Mouse (Mus musculus) midbrain, embryonic 10.5 days (tissue): ENCODE measurements at regions not wholly inside any gene's neighbourhood (a gene's known extent, or its start where the extent isn't known, plus 50 kb on each side); places are given as distances from the start of the nearest gene placed in this dataset. TPM values are rescaled to one million over a fixed set of nuclear protein-coding genes. Genes with fewer than 3 reads are reported as not detected.
"Not testable (repeated sequence)": the region's sequence is repeated elsewhere in the genome, so short reads cannot be mapped to it uniquely, and the experiment has no call there.

Experiments
- DNase-seq: peaks from one replicate; pipeline ENCODE4 v3.0.0-alpha.2; 2017; ENCODE audit warnings: low spot score
- H3K27ac ChIP-seq: fragments of 300-500 bp; sonication (generic); replicated peaks from 2 replicates; pipeline ENCODE4 v1.5.1; 2016; ENCODE audit warnings: mild to moderate bottlenecking
- H3K27me3 ChIP-seq: fragments of 300-500 bp; sonication (generic); 2 replicates; pipeline ENCODE4 v1.6.1; 2016; ENCODE audit warnings: low read depth, mild to moderate bottlenecking; ENCODE audit not compliant: poor library complexity, severe bottlenecking
- H3K36me3 ChIP-seq: fragments of 300-500 bp; sonication (generic); 2 replicates; pipeline ENCODE4 v1.6.1; 2016; ENCODE audit warnings: mild to moderate bottlenecking, moderate library complexity
- H3K4me1 ChIP-seq: fragments of 300-500 bp; sonication (generic); 2 replicates; pipeline ENCODE4 v1.6.1; 2016
- H3K4me3 ChIP-seq: fragments of 300-500 bp; sonication (generic); 2 replicates; pipeline ENCODE4 v1.5.1; 2016; ENCODE audit warnings: mild to moderate bottlenecking, moderate library complexity
- H3K9me3 ChIP-seq: fragments of 300-500 bp; sonication (generic); replicated peaks from 2 replicates; pipeline ENCODE4 v1.6.1; 2016; ENCODE audit warnings: mild to moderate bottlenecking
- WGBS: fragments of 180-500 bp; shearing (Covaris S2); methylation state at CpG from one replicate; pipeline ENCODE4 v1.1.7; 2016; 5-methylcytosine and 5-hydroxymethylcytosine counted together
- microRNA-seq: library from miRNA; unstranded; fragments of <30 nt; microRNA quantifications from one replicate; pipeline ENCODE4, GENCODE M21; 2017

DNA sequence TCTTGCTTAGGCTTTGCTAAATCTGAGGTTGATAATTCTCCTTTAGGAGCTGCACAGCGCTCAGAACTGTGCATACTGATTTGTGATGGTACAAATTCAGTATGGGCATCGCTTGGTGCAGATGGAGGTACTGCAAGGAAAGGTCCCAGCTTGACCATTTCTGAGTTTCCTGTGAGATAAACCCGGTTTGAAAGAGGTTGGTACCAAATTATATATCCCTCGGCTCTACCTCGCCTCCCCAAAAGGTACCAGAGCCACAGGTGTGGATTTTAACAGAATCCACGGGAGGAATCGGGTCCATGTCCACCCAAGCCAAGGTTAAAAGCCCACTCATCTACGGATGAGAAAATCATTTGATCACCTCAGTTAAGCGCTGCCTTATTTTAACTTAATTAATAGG, 172.5 kb upstream of the Zfp808 start:
- H3K27ac ChIP-seq, H3K4me3 ChIP-seq, H3K4me1 ChIP-seq, DNase-seq, H3K27me3 ChIP-seq, H3K36me3 ChIP-seq: not testable (repeated sequence)
- 87% methylated on average over 9 of the region's 9 CpGs for WGBS
- peaks cover 40% of the 10 kb centered on the region for H3K9me3 ChIP-seq

DNA sequence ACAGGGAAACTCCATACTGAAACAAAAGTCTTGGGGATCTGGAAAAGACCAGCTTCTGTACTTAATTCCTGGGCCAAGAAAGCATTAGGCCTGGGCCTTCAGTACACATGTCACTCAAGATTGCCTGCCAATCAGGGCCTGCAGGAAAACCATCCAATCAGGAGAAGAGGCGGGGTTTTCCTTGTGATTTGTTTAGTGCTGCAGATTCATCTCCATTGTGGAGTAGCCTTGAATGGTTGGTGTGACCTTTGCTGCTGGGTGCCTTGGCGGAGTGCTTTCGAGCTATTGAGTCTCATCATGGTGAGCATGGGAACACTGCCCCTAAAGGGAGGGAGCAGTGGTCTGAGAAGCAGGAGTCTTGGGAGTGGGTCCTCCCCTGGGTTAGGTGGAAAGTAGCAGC, 150.8 kb upstream of the Zfp808 start:
- H3K27me3 ChIP-seq, H3K36me3 ChIP-seq, H3K4me1 ChIP-seq, H3K27ac ChIP-seq, DNase-seq, H3K4me3 ChIP-seq: not testable (repeated sequence)
- 81% methylated on average over 3 of the region's 3 CpGs for WGBS
- peaks cover 27% of the 10 kb centered on the region for H3K9me3 ChIP-seq

DNA sequence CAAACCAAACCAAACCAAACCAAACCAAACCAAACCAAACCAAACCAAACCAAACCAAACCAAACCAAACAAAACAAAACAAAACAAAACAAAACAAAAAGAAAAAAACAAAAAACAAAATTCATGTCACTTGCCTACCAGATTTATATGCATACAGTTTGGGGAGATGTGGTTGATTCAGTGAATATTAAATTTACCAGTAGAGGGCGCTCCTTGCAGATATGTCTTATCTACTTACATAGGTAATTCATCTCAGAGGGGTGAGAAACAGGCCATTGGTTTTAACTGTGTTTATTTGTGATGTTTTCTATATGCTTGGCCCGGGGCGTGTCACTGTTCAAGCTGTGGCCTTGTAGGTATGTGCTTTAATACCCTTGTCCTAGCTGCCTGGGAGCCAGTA, 133.2 kb upstream of the Zfp808 start:
- H3K27ac ChIP-seq, H3K27me3 ChIP-seq, H3K4me3 ChIP-seq, H3K36me3 ChIP-seq, DNase-seq, H3K4me1 ChIP-seq, H3K9me3 ChIP-seq: not testable (repeated sequence)
- 61% methylated on average over 3 of the region's 3 CpGs for WGBS

DNA sequence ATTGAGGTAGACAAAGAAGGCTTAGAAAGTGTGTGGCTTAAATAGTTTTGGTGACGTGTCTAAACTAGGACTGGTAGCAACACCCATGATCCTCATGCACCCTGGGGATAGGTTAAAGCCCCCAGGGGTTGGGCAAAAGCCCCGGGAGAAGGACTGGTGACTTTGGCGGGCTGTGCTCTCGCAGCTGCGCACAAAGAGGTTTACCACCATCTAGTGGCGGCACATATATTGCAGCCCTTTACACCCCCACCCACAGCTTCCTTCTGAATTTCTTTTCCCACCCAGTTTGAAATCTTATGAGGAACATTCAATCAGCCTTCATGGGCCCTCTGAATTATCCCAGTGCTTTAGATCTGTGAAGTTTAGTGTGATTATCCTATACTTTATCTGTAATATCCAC, 130.9 kb upstream of the Zfp808 start:
- H3K4me3 ChIP-seq, H3K9me3 ChIP-seq, H3K36me3 ChIP-seq, H3K27me3 ChIP-seq, DNase-seq, H3K4me1 ChIP-seq, H3K27ac ChIP-seq: not testable (repeated sequence)
- 9% methylated on average over 6 of the region's 6 CpGs for WGBS

DNA sequence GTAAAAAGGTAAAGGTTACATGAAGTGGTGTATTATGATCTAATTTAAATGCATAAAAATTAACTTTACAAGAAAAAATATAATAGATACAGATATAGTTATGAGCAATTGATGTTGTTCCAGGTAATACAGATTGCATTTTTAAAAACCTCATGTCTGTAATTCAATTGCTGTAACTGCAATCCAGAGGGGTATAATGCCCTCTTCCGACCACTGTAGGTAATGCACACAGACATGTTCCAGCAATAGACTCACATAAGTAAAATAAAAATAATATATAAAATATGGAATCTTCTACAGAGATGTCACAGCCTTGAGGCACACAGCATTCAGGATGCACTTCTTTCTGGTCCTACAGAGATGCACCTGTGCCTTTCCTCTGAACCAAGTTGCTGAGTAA, 122.4 kb upstream of the Zfp808 start:
- not testable (repeated sequence) for H3K4me1 ChIP-seq, H3K36me3 ChIP-seq, H3K4me3 ChIP-seq, H3K27me3 ChIP-seq, DNase-seq, H3K9me3 ChIP-seq, H3K27ac ChIP-seq
- 57% methylated on average over 1 of the region's 1 CpGs for WGBS

DNA sequence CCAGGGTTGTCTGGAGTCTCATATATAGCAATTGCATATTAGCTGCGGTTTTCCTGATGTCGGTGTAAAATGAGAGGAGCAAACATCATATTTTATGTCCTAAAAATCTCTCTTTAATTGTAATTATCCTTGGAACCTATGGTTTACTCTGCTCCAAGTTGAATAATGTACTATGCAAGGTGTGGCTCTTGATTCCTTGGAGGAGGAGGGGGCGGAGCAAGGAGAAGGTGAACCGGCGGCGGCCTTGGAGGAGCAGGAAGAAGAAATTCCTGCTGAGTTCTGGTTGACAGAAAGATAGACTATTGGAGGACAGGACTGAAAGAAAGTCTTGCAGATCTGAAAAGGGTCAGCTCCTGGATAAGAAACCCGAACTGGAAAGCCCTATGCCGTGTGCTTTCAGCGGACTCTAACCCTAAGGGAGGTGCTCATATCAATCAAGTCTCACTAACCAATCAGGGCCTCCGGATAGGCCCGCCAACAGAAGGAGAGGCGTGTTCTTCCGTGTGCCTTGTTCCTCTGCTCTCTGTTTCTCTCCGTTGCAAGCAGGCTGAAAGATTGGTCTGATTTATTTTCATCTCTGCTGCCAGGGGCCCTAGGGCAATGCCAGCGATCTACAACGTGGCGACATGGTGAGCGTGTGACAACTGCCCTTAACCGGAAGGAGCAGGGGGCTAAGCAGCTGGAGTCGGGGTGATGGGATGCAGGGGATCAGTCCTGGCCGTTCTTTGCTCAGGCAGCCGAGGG, 114.1 kb upstream of the Zfp808 start:
- Histone ChIP-seq H3K27ac (peak overlapping the region; percentile 88), H3K36me3 (peaks cover 15% of the 10 kb centered on the region), H3K4me3 (peak overlapping the region; percentile 69)
- 2% methylated on average over 22 of the region's 22 CpGs for WGBS
- DNase-seq = peak; percentile 65
- H3K4me1 ChIP-seq, H3K27me3 ChIP-seq, H3K9me3 ChIP-seq: not testable (repeated sequence)

DNA sequence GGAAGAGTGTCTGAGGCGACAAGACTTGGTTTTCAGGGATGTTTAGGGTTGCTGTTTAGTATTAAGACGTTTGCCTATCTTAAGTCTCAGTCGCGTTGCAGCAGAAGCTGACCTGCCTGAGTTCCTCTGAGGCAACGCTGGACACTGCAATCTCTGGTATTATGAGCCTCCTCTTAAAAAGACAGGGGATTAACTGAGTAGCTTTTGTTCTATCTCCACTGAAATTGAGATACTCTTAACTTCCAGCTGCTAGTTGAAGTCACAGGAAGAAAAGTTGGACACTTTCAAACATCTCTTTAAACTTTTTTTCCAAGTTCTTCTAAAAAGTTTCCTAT, 113.6 kb upstream of the Zfp808 start:
- Histone ChIP-seq H3K36me3 (peaks cover 20% of the 10 kb centered on the region), H3K4me3 (peak overlapping the region; percentile 69), H3K9me3 (peaks cover 14% of the 10 kb centered on the region; the same call in 1 of the 2 replicates), H3K27ac (peak overlapping the region; percentile 88)
- DNase-seq, H3K27me3 ChIP-seq, H3K4me1 ChIP-seq: not testable (repeated sequence)
- under 1% methylated on average over 5 of the region's 5 CpGs for WGBS

DNA sequence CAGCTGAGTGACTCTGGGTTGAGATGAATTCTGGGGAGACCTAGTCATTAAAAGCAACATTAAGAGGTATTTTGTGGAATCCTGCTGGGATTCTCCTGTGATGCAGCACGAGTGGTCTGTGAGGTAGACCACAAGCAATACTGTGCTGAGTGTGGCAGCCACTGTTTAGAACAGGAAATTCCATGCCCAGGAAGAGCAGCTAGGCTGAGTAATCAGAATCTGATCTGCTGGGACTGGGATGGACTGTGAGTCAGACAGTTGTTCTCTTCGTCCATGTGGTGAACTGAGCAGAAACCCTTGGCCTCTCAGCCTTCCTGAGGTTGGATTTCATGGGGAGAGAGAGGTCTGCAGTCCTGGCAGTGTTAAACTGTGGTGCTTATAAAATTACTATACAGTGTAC, 92.0 kb upstream of the Zfp808 start:
- Histone ChIP-seq H3K9me3 (peaks cover 37% of the 10 kb centered on the region), H3K36me3 (peaks cover 32% of the 10 kb centered on the region)
- not testable (repeated sequence) for H3K4me1 ChIP-seq, H3K27ac ChIP-seq, H3K27me3 ChIP-seq, DNase-seq, H3K4me3 ChIP-seq
- WGBS = 90% methylated on average over 2 of the region's 2 CpGs

DNA sequence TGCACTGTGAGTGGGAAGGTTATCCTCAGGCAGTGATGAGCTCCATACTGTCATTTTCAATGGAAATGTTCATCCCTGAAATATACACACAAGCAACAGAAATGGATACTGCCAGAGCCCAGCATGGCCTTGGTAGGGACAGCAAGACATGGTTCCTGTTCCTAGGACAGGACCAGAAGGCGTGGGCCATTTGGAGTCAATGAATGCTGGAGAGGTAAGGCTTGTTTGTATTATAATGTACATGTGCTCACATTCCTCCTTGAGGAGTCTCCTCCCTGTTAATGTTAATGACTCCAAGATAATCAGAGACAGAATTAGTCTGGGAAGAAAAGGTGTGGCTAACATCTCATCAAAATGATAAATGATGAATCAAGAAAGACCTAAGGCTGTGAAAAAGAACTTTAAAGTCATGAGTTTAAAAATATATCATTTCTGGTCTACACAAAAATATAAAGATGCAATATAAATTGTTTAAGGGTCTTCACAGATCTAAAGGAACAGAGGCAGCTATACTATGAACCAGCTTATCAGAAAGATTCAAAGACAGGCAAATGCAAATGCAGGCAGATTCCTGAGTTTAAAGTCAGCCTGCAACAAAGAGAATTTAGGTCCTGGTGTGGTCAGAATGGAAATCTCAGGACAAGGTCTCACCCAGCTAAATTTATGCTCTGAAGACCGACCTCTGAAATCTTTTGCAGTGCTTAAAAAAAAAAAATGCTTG, 51.6 kb upstream of the Zfp808 start:
- not testable (repeated sequence) for H3K4me3 ChIP-seq, DNase-seq, H3K27ac ChIP-seq, H3K27me3 ChIP-seq, H3K4me1 ChIP-seq, H3K36me3 ChIP-seq
- H3K9me3 ChIP-seq = peaks cover 38% of the 10 kb centered on the region
- WGBS = 67% methylated on average over 2 of the region's 2 CpGs

DNA sequence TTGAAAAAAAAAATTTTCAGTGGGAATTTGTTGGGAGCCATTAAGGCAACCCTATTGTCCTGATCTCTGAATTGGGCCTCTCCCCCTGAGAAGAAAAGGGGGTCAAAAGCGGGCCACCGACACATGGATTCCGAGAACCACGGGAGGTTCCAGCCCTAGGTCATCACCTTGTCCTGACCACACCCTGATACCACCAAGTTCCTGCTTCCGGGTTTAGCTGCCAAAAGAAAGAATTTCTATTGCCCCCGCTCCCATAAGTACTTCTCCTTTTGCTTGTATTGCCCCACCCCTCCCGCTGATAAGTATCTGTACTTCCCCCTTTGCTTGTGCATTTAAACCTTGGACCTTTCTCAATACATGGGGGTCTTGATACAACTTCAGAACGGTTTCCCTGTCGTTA, 50.8 kb upstream of the Zfp808 start:
- WGBS = 92% methylated on average over 9 of the region's 9 CpGs
- peaks cover 35% of the 10 kb centered on the region for H3K9me3 ChIP-seq
- H3K36me3 ChIP-seq, H3K27ac ChIP-seq, H3K4me3 ChIP-seq, H3K4me1 ChIP-seq, H3K27me3 ChIP-seq, DNase-seq: not testable (repeated sequence)

Small RNAs in the stretch of these regions (microRNA-seq; reads per million reads assigned to microRNA genes)
- not detected for gene Gm25649
